Mouse (Mus musculus) lung, postnatal 10 days (tissue): ENCODE measurements around the gene Tuba8.
A peak's percentile ranks its signal among the peaks of the same experiment; 100 is the strongest.

ENCODE experiments used
- DNase-seq: peaks from one replicate; pipeline ENCODE4 v3.0.0; 2021

Tuba8 gene

DNA sequence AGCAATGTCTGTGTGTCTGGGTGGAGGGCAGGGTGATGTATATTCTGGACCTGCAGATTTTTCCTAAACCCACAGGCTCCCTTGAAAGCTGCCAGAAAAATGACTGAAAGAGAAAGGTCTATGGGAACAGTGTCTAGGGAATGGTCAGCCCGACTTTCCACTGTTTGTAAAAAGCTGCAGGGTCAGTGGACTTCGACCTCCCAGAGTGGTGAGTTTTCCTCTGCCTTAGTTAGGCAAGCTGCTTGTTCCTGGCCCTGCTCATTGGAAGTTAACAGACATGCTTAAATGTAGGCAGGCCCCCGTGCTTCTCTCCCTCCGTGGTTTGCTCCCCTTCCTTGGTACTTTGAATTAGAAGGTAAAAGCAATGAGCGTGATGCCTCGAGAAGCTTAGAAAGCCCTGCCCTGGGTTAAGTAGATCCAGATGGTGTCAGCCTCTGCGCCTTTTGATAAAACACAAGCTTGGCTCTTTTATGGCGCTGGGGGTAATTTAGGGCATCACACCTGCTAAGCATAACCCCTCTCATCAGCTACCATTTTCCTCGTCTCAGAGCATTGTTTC is 12.6 kb upstream of the Tuba8 start:
- DNase-seq: no peak

GRCm38 (mm10) chr6:121200458-121200857 is 10.0 kb upstream of the Tuba8 start:
- DNase-seq: no peak

- no peak for DNase-seq
These were observed 8.5 kb upstream of the Tuba8 start for GRCm38 (mm10) chr6:121202026-121202425.

- no peak for DNase-seq
These were observed 4.0 kb upstream of the Tuba8 start for GRCm38 (mm10) chr6:121206481-121206880.

- DNase-seq: peak; percentile 49
These were observed 912 bp upstream of the Tuba8 start for GRCm38 (mm10) chr6:121209584-121209983.

GRCm38 (mm10) chr6:121210926-121211289 is 412 bp downstream of the Tuba8 start:
- no peak for DNase-seq

- peak; percentile 54 for DNase-seq
These were observed 1.2 kb downstream of the Tuba8 start for GRCm38 (mm10) chr6:121211743-121212142.

DNA sequence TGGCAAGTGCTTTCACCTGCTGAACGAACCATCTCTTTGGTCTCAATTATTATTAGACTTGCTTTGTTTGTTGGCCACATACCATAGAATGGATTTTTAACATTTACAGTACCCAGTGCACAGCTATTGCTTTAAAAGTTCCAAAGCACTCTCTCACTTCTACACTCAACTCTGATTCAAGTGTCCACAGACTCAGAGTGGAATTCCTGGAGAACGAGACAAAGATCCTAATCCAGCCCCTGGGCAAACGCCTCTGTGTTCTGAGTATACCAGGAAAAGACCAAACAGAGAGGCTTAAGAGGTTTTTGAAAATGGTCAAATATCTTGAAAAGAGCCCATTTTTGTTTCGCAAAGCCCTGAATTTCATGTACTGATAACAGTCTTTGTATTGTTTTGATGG is 2.5 kb downstream of the Tuba8 start:
- DNase-seq: no peak

DNA sequence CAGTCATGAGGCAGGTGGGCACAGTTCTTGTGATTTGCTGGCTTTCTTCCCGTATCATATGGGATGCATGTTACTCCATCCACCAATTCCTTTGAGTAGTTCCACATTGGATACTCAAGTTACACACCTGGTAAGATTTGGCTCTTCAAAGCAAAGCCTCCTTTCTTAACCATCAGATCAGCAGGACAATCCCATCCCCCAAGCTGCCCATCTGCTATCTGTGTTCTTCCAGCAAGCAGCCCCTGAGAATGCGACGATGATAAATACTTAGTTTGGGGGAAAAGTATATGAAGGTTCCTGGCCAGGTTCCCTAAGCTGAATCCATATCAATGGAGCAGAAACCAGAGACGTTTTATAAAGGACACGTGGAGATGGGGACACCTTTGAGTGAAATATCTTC is 3.7 kb downstream of the Tuba8 start:
- no peak for DNase-seq

DNA sequence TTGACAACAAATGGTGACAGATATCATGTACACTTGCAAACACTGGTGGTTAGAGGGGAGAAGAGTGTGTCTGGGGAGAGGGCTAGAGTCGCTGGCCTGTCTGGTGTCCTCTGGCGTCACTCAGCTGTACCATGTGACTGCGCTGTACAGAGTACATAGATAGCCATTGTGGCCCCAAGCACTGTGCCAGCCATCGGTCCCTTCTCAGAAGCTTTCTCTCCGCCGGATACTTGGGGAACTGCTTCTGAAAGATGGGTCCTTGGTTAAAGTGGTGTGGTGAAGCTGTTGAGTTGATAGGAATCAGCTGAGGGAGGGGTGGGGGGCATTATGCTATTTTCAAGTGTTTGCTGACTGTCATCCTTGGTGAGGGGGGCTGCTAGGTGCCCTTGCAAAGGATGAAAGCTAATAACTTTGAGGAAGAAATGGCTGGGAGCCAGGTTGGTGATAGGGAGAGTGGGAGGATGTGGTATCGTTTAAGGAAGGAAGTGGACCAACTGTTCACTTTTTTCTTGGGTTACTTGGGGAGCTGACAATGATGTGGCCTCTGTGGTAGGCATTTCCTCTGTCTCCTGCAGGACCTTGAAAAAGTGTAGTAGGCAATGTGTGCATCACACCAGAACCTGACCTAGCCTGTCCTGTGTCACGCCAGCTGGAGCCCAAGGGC is 4.3 kb downstream of the Tuba8 start:
- DNase-seq: no peak

DNA sequence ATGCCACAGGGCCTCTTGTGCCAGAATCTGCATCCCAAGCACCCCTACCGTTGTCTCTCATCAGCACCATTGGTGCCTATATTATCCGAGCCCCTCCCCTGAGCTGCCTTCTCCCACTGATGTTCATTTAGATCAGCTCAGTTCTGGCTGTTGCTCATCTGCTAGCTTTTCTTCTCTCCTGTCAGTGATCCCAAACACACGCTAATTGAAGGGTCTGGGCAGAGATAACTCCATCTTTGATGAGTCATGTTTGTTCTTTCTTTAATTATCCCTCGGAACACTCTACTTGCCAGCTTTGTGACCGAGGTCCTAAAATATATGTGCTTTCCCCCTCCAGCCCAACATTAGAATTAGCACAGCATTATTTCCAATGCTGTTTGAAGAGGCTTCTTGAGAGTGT is 4.8 kb downstream of the Tuba8 start:
- no peak for DNase-seq

- no peak for DNase-seq
These were observed 5.4 kb downstream of the Tuba8 start for GRCm38 (mm10) chr6:121215896-121216295.

GRCm38 (mm10) chr6:121216589-121217255 is 6.2 kb downstream of the Tuba8 start:
- DNase-seq: no peak

- no peak for DNase-seq
These were observed 7.5 kb downstream of the Tuba8 start for GRCm38 (mm10) chr6:121218002-121218401.

GRCm38 (mm10) chr6:121219406-121219805 is 8.9 kb downstream of the Tuba8 start:
- DNase-seq: no peak

DNA sequence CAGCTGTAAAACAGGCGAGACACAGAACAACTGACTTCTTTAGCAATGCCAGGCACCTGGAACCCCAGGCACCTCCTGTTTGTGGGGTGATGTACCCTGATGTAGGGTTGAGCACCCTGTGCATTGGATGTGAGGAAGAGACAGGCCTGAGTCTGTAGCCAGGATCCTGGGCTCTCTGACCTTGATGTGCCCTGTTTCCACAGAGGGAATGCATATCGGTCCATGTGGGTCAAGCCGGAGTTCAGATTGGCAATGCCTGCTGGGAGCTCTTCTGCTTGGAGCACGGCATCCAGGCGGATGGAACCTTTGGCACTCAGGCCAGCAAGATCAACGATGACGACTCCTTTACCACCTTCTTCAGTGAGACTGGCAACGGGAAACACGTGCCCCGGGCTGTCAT is 9.7 kb downstream of the Tuba8 start:
- no peak for DNase-seq

- no peak for DNase-seq
These were observed 11.5 kb downstream of the Tuba8 start for GRCm38 (mm10) chr6:121221876-121222597.

GRCm38 (mm10) chr6:121223001-121223400 is 12.5 kb downstream of the Tuba8 start:
- DNase-seq: no peak

DNA sequence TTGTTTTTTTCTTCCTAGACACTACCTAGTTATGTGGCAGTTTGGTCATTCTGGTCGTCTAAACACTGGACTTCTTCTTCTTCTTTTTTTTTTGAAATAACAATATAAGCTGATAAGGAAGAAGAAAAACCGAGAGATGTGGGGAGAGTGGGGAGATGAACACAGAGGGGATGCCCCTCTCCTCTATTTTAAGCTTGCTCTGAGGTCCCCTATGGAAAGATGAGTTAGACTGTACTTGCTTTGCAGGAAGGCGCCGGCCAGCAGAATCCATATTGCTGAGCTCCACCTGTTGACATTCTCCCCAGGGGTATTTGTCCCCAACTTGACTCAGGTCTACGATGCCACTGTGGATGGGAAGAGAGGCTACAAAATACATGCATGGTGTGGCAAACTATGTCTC is 13.6 kb downstream of the Tuba8 start:
- DNase-seq: no peak

GRCm38 (mm10) chr6:121224993-121225392 is 14.5 kb downstream of the Tuba8 start:
- DNase-seq: no peak

GRCm38 (mm10) chr6:121226043-121226442 is 15.5 kb downstream of the Tuba8 start:
- no peak for DNase-seq

GRCm38 (mm10) chr6:121226744-121227143 is 16.2 kb downstream of the Tuba8 start:
- no peak for DNase-seq

DNA sequence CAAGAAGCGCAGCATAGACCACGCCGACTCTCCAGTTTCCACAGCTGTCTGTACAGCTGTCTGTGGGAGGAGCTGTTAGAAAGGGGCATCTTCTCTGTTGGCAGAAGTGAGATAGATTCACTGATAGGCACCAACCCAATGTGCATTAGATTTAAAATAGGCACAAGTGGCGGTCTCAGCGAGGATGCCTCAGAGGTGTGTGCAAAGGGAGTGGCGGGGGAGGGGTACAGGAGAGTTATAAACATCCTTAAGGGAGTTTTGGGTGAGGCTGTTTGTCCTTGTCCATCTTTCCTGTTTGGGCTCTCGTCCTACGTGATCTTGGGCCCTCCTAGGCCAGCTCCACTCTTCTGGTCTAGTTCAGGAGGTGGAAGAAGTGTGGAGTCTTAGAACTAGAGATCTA is 17.9 kb downstream of the Tuba8 start:
- DNase-seq: no peak

- DNase-seq: no peak
These were observed 22.2 kb downstream of the Tuba8 start for GRCm38 (mm10) chr6:121232652-121233051.
